Mouse (Mus musculus) heart, embryonic 16.5 days (tissue): ENCODE results near the gene Adcy3. TPM values are rescaled to one million over a fixed set of nuclear protein-coding genes. Genes with fewer than 3 reads are reported as not detected.

ENCODE experiments used
- ATAC-seq: fragments of 200-750 bp; cut with Nextera tagmentation; replicated peaks from 2 replicates; pipeline ENCODE4 v1.8.0; 2017; ENCODE audit warnings: moderate number of reproducible peaks; ENCODE audit not compliant: insufficient read depth, low FRiP score; ENCODE audit errors: extremely low read depth
- H3K27ac ChIP-seq: fragments of 300-500 bp; sonication (generic); 2 replicates; pipeline ENCODE4 v1.5.1; 2014; ENCODE audit warnings: mild to moderate bottlenecking, low read length, control low read depth, moderate library complexity
- H3K27me3 ChIP-seq: fragments of 300-500 bp; sonication (generic); 2 replicates; pipeline ENCODE4 v1.6.1; 2014; ENCODE audit warnings: low read length, mixed read lengths; ENCODE audit not compliant: control insufficient read depth, insufficient read depth
- H3K36me3 ChIP-seq: fragments of 300-500 bp; sonication (generic); 2 replicates; pipeline ENCODE4 v1.6.1; 2014; ENCODE audit not compliant: control insufficient read depth, insufficient read depth
- H3K4me1 ChIP-seq: fragments of 300-500 bp; sonication (generic); 2 replicates; pipeline ENCODE4 v1.6.1; 2014; ENCODE audit warnings: low read length, mixed read lengths; ENCODE audit not compliant: control insufficient read depth, insufficient read depth
- H3K4me2 ChIP-seq: fragments of 300-500 bp; sonication (generic); 2 replicates; pipeline ENCODE4 v1.6.1; 2014; ENCODE audit warnings: low read depth, mild to moderate bottlenecking, control low read depth, low read length
- H3K4me3 ChIP-seq: fragments of 300-500 bp; sonication (generic); 2 replicates; pipeline ENCODE4 v1.5.1; 2014; ENCODE audit warnings: mild to moderate bottlenecking, control low read depth, low read length
- H3K9ac ChIP-seq: fragments of 300-500 bp; sonication (generic); 2 replicates; pipeline ENCODE4 v1.6.1; 2014; ENCODE audit warnings: low read length, control low read depth
- H3K9me3 ChIP-seq: fragments of 300-500 bp; sonication (generic); replicated peaks from 2 replicates; pipeline ENCODE4 v1.6.1; 2016; ENCODE audit warnings: low read length; ENCODE audit not compliant: control insufficient read depth
- WGBS: fragments of 180-500 bp; shearing (Covaris S2); extraction: QIAGEN DNeasy Blood & Tissue Kit; methylation state at CpG from one replicate; pipeline ENCODE4 v1.1.7; 2014; 5-methylcytosine and 5-hydroxymethylcytosine counted together
- polyA plus RNA-seq: library from polyadenylated mRNA; unstranded; fragments of >200 nt; fragmentation: Nextera tagmentation; extraction: Ambion mirVana; gene quantifications from 2 replicates; pipeline ENCODE4 v1.2.1, GENCODE M21; 2015

Adcy3 gene
- polyA plus RNA-seq = 4.4 and 5.0 TPM in 2 replicates

DNA sequence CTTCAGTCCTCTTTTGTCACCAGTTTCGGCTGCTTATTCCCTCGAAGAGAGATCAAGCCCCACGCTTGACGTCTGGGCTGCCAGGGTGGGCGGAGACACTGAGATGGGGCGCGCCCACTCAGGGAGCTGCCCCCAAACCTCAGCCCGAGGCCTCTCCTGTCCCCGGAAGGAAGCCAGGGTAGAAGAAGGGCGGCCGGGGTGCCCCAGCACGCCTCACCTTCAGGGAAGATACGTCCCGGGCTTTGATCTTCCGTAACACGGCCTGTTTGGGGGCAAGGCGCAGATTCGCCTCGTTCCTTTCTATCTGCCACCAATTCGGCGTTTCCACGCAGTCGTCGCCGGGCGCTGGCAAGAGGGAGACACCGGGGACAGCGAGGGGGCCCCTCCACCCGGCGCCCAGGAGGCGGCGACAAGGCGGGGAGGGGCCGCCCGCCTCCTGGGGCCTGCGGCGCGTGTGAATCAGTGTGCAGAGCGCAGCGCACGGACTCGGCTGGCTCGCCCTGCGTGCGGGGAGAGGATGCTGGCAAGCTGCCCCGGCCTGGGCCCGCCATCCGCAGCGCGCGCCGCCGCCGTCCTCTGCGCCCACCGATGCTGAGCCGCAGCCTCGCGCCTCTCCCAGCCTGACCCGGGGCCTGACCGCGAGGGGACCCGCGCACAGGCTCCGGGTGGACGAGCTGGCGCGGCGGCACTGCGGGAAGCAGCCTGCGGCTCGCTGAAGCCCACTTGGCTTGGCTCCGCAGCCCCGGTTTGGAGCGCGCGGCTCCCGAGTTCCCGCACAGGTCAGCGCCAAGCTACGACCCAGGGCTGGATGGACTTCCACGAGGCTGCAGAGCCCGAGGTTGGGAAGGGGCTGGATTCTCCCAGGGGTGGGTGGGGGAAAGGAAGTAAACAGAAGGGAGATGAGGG is at the start of gene Adcy3:
TSS of gene Adcy3 (plus strand) at position 163 of the 906 bp plus-strand sequence.
- Histone ChIP-seq H3K36me3 (no peaks in the 10 kb centered on the region), H3K9me3 (peaks cover 5% of the 10 kb centered on the region; the same call in 1 of the 2 replicates), H3K27ac (no peak within 1 kb of the TSS), H3K4me3 (peak within 1 kb of the TSS; percentile 69), H3K4me1 (peaks cover 5% of the 10 kb centered on the region; the same call in 1 of the 2 replicates), H3K27me3 (no peaks in the 10 kb centered on the region), H3K4me2 (peak within 1 kb of the TSS; percentile 80), H3K9ac (peak within 1 kb of the TSS; percentile 79)
- WGBS = under 1% methylated on average over 83 of the region's 83 CpGs
- peak; percentile 86 for ATAC-seq

DNA sequence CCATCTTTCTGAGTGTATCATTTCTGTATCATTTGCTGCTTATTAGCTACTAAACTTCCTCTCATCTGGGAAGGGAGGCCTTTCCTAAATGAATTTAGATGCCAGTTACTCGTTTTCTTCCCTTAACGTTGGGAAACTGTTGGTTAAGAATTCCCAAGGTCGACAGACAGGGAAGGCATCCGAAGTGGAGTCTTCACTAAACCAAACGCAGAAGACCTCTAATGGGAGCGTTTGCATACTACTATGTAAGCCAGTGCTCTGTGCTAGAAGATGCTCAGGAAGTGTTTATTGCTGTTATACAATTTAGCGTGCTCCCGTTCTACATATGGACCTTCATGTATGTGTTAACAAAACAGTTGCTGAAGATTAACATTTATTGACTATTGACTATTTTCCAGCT is 49.5 kb upstream of the Adcy3 start:
- Histone ChIP-seq H3K9ac (peak overlapping the region; percentile 52), H3K4me3 (peak overlapping the region; percentile 75), H3K9me3 (no peaks in the 10 kb centered on the region), H3K27ac (peak overlapping the region; percentile 48), H3K4me2 (peak overlapping the region; percentile 87), H3K4me1 (peaks cover 8% of the 10 kb centered on the region), H3K27me3 (no peaks in the 10 kb centered on the region), H3K36me3 (peaks cover 5% of the 10 kb centered on the region)
- ATAC-seq = no peak
- 55% methylated on average over 8 of the region's 8 CpGs for WGBS

DNA sequence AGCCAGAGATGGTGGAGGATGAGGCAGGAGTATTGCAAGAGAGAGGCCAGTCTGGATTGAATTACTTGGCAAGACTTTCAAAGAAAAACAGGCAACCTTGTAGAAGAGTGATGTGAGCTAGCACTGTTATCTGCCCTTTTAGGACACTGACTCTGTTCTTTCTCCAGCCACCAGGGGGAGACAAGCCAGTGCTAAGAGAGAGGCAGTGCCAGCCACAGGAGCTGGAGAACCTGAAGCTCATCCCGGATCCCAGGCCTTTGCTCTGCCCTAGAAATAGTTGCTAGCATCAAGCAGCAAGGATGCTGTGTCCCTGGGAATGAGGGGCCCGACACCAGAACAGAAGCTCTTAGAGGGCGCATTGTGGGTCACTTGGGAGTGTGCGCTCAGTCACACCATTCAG is 25.5 kb upstream of the Adcy3 start:
- H3K27me3 ChIP-seq = no peaks in the 10 kb centered on the region
- H3K9ac ChIP-seq = no peak overlapping the region
- H3K4me2 ChIP-seq = no peak overlapping the region
- H3K4me3 ChIP-seq = no peak overlapping the region
- H3K9me3 ChIP-seq = no peaks in the 10 kb centered on the region
- H3K36me3 ChIP-seq = peaks cover 10% of the 10 kb centered on the region; the same call in 1 of the 2 replicates
- H3K4me1 ChIP-seq = no peaks in the 10 kb centered on the region
- ATAC-seq = no peak
- H3K27ac ChIP-seq = no peak overlapping the region
- WGBS = 71% methylated on average over 4 of the region's 4 CpGs

DNA sequence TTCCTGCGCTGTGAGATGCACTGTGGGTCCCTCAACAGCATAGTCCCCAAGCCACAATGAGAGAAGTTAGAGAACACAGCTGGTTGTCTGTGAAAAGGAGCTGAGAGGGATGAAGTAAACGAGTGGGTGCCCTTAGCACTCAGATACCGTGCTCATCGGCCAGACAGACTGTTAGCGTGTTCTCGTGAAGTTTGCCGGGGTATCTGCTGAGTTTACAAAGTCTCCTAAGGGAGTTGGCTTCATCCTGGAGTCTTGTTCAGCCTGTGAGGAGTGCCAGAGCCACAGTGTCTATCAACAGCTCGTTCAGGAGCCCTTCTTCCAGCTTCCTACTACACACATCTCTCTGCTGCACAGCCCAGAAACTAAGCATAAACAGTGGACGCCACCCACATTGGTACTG is 16.8 kb upstream of the Adcy3 start:
- Histone ChIP-seq H3K9ac (no peak overlapping the region), H3K4me2 (no peak overlapping the region), H3K27me3 (no peaks in the 10 kb centered on the region), H3K4me1 (peaks cover 6% of the 10 kb centered on the region; the same call in 1 of the 2 replicates), H3K4me3 (no peak overlapping the region), H3K27ac (peak overlapping the region; percentile 37), H3K36me3 (no peaks in the 10 kb centered on the region), H3K9me3 (no peaks in the 10 kb centered on the region)
- WGBS = 34% methylated on average over 9 of the region's 9 CpGs
- ATAC-seq = peak; percentile 41

DNA sequence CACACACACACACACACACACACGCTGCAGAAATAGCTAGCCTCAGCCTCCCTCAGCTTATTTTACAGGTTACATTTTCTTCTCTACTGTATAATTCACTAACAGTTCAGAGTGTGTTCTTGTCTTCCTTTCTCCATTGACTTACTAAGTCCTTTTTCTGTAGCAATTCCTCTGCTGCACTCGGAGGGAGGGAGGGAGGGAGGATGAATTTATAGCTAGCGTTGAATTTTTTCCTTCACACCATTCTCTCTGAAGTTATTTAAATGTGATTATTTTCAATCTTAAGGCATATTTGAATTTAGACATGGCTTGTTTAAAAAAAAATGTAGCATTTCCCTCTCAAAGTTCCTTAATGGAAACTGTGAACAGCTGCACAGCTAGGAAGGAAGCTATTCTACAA is 15.8 kb upstream of the Adcy3 start:
- WGBS = 77% methylated on average over 3 of the region's 3 CpGs
- peaks cover 6% of the 10 kb centered on the region; the same call in 1 of the 2 replicates for H3K4me1 ChIP-seq
- no peak overlapping the region for H3K4me3 ChIP-seq
- H3K9ac ChIP-seq = no peak overlapping the region
- H3K4me2 ChIP-seq = no peak overlapping the region
- no peak for ATAC-seq
- no peak overlapping the region for H3K27ac ChIP-seq
- no peaks in the 10 kb centered on the region for H3K27me3 ChIP-seq
- no peaks in the 10 kb centered on the region for H3K9me3 ChIP-seq
- no peaks in the 10 kb centered on the region for H3K36me3 ChIP-seq

DNA sequence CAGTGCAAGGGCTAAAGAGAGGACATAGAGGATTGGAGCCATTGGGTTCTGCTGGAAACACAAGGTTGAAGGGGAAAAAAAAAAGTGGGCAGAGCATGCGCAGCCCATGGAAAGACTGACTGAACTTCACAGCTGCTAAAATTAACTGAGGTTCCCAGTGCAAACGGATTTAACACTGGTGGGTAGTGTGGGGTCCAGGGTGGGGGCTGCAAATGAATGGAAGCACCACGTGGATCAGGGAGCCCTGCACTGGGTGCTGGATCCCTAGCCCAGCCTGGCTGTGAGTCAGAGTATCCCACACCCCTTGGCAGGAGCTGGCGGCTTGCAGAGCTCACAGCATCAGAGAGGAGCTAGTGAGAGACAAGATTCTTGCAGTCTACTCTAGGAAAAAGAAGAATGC is 15.3 kb upstream of the Adcy3 start:
- 37% methylated on average over 4 of the region's 4 CpGs for WGBS
- no peak overlapping the region for H3K4me2 ChIP-seq
- H3K27ac ChIP-seq = no peak overlapping the region
- H3K27me3 ChIP-seq = no peaks in the 10 kb centered on the region
- no peaks in the 10 kb centered on the region for H3K36me3 ChIP-seq
- no peak overlapping the region for H3K4me3 ChIP-seq
- H3K9me3 ChIP-seq = no peaks in the 10 kb centered on the region
- peaks cover 6% of the 10 kb centered on the region; the same call in 1 of the 2 replicates for H3K4me1 ChIP-seq
- no peak for ATAC-seq
- H3K9ac ChIP-seq = no peak overlapping the region

DNA sequence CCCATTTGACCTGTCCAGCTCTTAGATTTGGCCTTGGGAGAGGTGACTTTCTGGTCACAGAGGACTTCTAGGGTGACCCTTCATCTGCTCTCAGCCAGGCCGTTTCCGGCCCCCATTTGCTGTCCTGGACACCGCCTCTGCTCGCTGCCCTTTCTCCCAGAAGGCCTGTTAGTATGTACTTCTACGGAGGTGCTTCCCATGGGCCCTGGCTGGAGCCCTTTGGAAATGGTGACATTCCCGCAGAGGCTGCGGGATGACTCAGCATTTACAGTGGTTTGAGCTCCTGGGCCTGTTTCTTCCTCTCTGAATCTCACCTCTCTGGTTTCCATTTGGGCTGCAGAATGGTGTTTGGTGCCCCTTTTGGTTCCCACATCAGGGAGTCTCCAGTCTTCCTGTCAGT is 5.6 kb upstream of the Adcy3 start:
- ATAC-seq = no peak
- 58% methylated on average over 7 of the region's 7 CpGs for WGBS
- Histone ChIP-seq H3K36me3 (no peaks in the 10 kb centered on the region), H3K4me1 (peaks cover 3% of the 10 kb centered on the region; the same call in 1 of the 2 replicates), H3K27ac (no peak overlapping the region), H3K4me3 (no peak overlapping the region), H3K27me3 (no peaks in the 10 kb centered on the region), H3K9me3 (peaks cover 5% of the 10 kb centered on the region; the same call in 1 of the 2 replicates), H3K9ac (no peak overlapping the region), H3K4me2 (no peak overlapping the region)

DNA sequence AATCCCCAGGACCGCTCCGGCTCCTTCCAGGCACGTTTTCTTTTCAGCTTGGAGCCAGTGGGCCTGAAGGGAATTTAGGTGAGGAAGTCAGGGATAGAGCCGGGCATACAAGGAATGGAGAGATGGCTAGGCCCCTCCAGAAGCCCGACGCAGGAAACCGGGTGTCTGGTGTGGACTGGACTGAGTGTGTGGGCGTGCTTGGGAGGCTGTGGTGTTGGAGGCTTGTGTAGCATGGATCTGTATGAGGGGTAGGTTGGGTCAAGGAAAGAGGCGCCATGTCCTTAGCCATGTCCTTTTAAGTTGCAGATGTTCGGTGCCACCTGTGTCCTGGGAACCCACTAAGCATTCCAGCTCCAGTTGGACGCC is 927 bp downstream of the Adcy3 start:
- Histone ChIP-seq H3K4me2 (peak overlapping the region; percentile 80), H3K4me1 (peaks cover 5% of the 10 kb centered on the region; the same call in 1 of the 2 replicates), H3K9me3 (peaks cover 5% of the 10 kb centered on the region; the same call in 1 of the 2 replicates), H3K27ac (no peak overlapping the region), H3K9ac (peak overlapping the region; percentile 79), H3K4me3 (peak overlapping the region; percentile 69), H3K27me3 (no peaks in the 10 kb centered on the region), H3K36me3 (no peaks in the 10 kb centered on the region)
- WGBS = 18% methylated on average over 11 of the region's 11 CpGs
- ATAC-seq = 0 out of 2 replicates have a peak, but pooled peaks have one; percentile 10

DNA sequence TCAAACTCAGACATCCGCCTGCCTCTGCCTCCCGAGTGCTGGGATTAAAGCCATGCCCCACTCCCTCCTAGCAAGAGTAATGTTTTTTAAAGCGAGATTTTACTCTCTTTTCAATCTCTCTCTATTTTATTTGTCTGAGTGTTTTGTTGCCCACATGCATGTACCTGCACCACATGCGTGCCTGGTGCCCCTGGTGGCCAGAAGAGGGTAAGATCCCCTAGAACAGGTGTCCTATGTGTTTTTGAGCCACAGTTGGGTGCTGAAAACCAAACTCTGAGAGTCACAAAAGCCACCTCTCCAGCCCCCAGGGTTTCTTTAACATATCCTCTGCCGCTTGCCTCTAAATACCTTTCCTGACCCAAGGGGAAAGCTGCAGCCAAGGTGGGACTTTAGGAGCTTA is 10.3 kb downstream of the Adcy3 start:
- no peak overlapping the region for H3K27ac ChIP-seq
- no peaks in the 10 kb centered on the region for H3K27me3 ChIP-seq
- no peaks in the 10 kb centered on the region for H3K36me3 ChIP-seq
- no peak overlapping the region for H3K9ac ChIP-seq
- 90% methylated on average over 5 of the region's 5 CpGs for WGBS
- ATAC-seq = no peak
- H3K4me3 ChIP-seq = no peak overlapping the region
- H3K4me2 ChIP-seq = no peak overlapping the region
- H3K9me3 ChIP-seq = no peaks in the 10 kb centered on the region
- peaks cover 11% of the 10 kb centered on the region; the same call in 1 of the 2 replicates for H3K4me1 ChIP-seq
